Mouse (Mus musculus) lung, postnatal 25 days (tissue): ENCODE results near the gene Hivep2.

ENCODE experiments used
- DNase-seq: peaks from one replicate; pipeline ENCODE4 v3.0.0; 2022; ENCODE audit warnings: low spot score

Hivep2 gene

GRCm38 (mm10) chr10:13965974-13966829, at the start of gene Hivep2:
Hivep2 (plus strand) TSS chr10:13966075.
- no peak for DNase-seq

GRCm38 (mm10) chr10:13916645-13917342, 49.1 kb upstream of the Hivep2 start:
- DNase-seq, result peak; percentile 6

- no peak for DNase-seq
Observed at GRCm38 (mm10) chr10:13921641-13922385, 44.1 kb upstream of the Hivep2 start.

- no peak for DNase-seq
Observed at GRCm38 (mm10) chr10:13929306-13929705, 36.6 kb upstream of the Hivep2 start.

- no peak for DNase-seq
Observed at GRCm38 (mm10) chr10:13932147-13932546, 33.7 kb upstream of the Hivep2 start.

- no peak for DNase-seq
Observed at GRCm38 (mm10) chr10:13933320-13933719, 32.6 kb upstream of the Hivep2 start.

GRCm38 (mm10) chr10:13935646-13936045, 30.2 kb upstream of the Hivep2 start:
- no peak for DNase-seq

- DNase-seq, result no peak
Observed at GRCm38 (mm10) chr10:13941406-13941805, 24.5 kb upstream of the Hivep2 start.

- DNase-seq, result peak; percentile 48
Observed at GRCm38 (mm10) chr10:13943706-13944105, 22.2 kb upstream of the Hivep2 start.

- peak; percentile 34 for DNase-seq
Observed at GRCm38 (mm10) chr10:13946498-13946897, 19.4 kb upstream of the Hivep2 start.

- DNase-seq, result no peak
Observed at GRCm38 (mm10) chr10:13962965-13963364, 2.9 kb upstream of the Hivep2 start.

- DNase-seq, result no peak
Observed at GRCm38 (mm10) chr10:13963908-13964500, 1.9 kb upstream of the Hivep2 start.

- DNase-seq, result peak; percentile 95
Observed at GRCm38 (mm10) chr10:13964501-13965281, 1.2 kb upstream of the Hivep2 start.

- peak; percentile 94 for DNase-seq
Observed at GRCm38 (mm10) chr10:13965316-13965973, 430 bp upstream of the Hivep2 start.

- DNase-seq, result peak; percentile 77
Observed at GRCm38 (mm10) chr10:13966830-13967450, 1.1 kb downstream of the Hivep2 start.

GRCm38 (mm10) chr10:13967451-13968233, 1.8 kb downstream of the Hivep2 start:
- DNase-seq, result peak; percentile 87

- no peak for DNase-seq
Observed at GRCm38 (mm10) chr10:13968234-13968555, 2.3 kb downstream of the Hivep2 start.

- DNase-seq, result peak; percentile 60
Observed at GRCm38 (mm10) chr10:13968989-13969388, 3.1 kb downstream of the Hivep2 start.

GRCm38 (mm10) chr10:13970321-13970720, 4.4 kb downstream of the Hivep2 start:
- DNase-seq, result no peak

- no peak for DNase-seq
Observed at GRCm38 (mm10) chr10:13971268-13971667, 5.4 kb downstream of the Hivep2 start.
